Mouse (Mus musculus) liver, adult 2 months (tissue): Measurements from ENCODE around the gene Adk.

Experiments used
- CTCF ChIP-seq: fragments of 200-500 bp; IDR thresholded peaks from 2 replicates; pipeline ENCODE4 v1.5.1; 2011; ENCODE audit warnings: low read depth, low read length, control low read depth
- POLR2A ChIP-seq: fragments of 200-500 bp; IDR thresholded peaks from 2 replicates; pipeline ENCODE4 v1.6.1; 2011; ENCODE audit warnings: low read length, control low read depth; ENCODE audit not compliant: insufficient read depth; ENCODE audit errors: extremely low read depth

DNA sequence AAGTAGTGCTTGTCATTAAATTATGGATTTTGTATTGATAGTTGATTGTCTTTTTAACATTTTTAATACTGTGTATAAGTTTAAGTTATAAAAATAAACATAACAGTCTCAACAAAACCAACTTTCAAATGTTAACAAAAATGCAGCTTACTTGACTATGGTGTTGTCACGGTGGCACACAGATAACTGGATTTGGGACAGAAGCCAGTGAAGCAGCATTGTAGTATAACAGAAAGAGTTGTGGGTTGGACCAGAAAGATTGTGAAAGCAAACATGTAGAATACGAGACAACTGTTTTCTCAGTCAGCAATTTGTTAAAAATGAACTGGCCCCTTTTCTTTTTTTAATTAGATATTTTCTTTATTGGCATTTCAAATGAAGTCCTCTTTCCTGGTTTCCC lies 122.4 kb downstream of the Adk start:
- TF ChIP-seq CTCF (no peak), POLR2A (no peak)
